Mouse (Mus musculus) A20 (cell line): ENCODE measurements around the gene Dio3.

Experiments
- DNase-seq: peaks from one replicate; pipeline ENCODE4 v3.0.0-alpha.2; 2011; ENCODE audit warnings: low read depth, low spot score

Dio3 gene

DNA sequence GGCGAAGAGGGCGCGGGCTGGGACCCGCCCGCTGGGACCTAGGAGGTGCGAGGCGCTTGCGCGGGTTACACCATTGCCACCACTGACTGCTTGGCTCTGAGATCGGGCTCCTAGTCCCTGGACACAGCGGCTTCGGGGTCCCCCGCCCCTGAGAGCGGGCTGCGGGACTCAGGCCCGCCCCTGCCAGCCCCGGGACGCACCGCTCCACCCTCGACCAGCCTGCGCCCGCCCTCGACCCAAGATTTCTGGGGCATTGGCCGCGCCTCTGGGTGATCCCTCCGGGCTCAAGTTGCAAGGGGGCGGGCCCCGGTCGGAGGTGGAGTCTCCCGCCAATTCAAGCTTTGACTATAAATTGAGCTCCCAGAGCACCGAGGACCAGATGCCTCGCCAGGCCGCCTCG is at the start of gene Dio3:
Gene Dio3 (plus strand): TSS at position 216 of the 400 bp plus-strand sequence.
- DNase-seq, result no peak

DNA sequence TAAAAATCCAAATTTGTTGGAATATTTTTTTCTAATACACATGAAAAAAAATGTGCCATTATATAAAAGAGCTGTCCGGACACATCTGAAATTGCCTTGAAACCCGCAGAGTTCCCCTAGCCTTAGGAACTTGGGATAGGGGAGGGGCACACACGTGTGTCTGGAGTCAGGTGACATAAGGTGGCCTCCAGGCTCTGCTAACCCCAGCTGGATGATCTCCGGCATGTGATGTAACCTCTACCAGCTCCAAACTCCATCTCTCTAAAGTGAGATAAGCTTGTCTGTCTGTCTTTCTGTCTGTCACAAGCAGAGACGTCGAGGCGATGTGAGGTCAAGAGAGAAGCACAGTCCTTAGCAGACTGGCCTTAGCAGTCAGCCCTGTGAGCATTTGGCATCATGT is 48.6 kb upstream of the Dio3 start:
- no peak for DNase-seq

DNA sequence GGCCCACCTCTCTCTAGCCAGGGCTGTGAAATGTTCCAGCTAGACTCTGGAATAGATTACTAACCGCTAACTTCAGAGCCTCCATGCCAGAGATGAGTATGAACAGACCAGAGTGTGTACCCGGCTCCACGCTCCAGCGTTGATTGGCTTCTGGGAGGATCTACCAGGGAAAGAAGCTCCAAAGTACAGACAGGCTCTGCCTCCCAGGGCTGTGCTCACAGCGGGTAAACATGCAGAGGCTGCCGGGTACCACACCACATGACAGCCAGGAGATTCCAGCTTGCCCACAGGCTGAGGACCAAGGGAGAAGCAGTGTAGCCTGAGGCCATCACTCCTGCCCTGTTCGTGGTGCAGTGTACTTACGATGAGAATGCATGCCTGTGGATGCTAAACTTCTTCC is 48.1 kb upstream of the Dio3 start:
- no peak for DNase-seq

DNA sequence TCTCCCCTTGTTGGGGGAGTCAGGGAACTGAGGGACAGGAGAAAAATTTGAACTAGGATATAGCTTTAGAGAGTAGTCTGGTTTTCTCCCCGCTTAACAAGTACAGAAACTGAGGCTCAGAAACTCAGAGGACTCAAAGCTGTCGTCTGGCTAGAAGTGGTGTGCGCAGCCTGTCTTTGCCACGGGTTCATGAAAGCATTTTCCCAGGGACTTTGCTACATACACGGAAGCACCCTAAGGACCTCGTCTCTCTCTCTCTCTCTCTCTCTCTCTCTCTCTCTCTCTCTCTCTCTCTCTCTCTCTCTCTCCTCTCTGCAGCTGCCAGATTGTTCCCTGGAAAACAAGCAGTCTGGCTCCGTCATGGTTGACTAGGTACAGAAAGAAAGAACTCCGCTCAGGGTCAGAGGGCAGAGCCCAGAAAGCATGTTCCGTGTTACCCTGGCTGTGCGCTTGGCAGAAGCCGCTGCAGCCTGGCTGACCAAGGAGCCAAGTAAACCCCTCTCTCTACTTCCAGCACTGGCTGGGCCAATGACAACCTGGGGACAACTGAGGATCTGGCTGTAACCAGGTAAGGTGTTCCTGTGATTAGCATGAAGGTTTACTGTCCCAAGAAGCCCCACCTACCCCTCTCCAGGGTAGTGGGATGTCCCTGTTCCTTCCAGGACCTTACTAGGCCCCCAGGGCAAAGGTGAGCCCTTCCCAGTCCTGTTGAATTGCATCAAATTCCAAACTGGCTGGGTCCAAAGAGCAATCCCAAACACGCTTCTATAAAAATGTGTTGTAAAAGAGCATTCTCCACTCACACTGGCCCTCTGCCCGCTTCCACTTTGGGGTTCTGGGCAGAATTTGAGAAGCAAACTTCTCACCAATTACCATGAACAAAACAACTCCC is 46.9 kb upstream of the Dio3 start:
- DNase-seq, result no peak

DNA sequence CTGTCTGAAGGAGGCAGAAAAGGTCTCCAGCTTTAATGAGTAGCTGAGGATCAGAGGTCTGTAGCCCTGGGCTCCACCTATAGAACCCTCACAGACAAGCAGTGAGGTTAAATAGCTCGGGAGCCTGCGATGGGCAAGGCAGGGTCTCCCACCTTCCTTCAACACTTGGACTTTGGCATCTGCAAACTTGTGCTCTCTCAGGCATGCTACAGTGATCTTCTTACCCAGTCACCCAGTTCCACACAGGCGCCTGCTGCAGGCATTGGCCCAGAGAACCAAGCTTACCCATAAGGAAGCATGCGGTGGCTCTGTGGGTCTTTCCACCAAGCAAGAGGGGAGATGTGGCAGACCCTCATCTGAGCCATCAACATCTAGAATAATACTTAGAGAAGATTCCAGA is 43.0 kb upstream of the Dio3 start:
- DNase-seq, result no peak

DNA sequence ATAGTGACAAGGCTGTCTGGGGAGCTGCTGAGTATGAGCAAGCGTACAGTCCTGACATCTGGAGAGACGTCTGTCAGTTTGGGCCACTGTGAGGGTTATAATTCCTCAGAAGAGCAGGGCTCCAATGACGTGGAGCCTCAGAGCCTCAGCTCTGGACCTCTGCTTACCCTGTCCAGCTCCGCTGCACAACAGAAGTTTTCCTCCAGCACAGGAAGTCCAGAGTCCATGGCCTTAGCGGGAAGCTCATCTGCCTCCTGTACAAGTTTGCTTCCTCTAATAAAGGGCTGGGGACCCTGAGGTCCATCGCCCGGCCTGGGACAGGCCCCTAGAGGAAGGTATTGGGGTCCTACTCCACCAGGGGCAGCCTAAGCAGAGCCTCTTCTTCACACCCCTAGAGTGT is 41.8 kb upstream of the Dio3 start:
- DNase-seq, result no peak

DNA sequence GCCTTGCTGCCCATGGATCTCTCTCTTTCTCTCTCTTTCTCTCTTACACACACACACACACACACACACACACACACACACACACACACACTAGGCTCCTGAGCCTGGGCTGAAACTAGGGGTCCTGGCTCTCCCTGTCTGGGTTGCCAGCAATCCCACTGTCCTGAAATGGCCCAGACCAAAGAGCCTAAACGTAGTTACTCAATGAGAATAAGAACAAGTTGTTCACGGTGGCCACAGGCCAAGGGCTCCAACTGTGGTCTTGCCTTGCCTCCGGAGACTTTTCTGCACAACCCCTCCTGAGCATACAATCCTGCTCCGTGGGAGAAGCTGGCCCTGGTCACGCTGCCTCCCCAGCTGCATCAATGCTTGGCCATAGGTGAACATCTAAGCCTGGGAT is 39.5 kb upstream of the Dio3 start:
- no peak for DNase-seq

DNA sequence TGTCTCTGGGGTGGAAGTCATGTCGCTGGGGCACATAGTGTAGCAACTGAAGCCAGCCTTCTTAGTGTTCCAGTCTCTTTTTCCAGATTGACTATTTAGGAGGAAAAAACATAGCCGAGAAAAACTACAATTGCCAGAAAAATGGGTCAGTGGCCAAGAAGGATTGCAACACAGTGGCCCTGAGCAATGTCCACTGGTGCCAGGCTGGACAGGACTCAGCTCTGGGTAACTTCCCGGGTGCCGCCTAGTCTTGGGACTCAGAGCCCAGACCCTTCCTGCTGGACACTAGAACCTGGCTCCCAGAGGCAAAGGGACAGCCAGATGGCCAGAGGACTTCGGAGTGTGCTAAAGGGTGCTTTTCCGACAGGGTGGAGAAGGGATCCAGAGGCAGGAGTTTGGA is 34.3 kb upstream of the Dio3 start:
- no peak for DNase-seq

DNA sequence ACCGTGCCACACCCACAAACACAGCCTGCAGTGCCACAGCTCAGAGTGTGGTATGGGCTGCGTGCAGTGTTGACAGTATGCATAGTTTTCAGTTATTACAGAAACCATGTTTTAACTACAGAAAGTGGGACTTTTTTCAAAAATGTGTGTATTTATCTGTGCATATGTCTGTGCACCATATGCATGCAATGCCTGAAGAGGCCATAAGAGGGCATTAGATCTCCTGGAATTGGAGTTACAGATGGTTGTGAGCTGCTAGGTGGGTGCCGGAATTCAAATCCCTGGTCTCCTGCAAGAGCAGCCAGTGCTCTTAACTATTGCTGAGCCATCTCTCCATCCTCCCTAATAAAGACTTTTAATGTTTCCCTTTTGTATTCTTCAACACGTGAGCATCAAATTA is 33.4 kb upstream of the Dio3 start:
- DNase-seq, result no peak

DNA sequence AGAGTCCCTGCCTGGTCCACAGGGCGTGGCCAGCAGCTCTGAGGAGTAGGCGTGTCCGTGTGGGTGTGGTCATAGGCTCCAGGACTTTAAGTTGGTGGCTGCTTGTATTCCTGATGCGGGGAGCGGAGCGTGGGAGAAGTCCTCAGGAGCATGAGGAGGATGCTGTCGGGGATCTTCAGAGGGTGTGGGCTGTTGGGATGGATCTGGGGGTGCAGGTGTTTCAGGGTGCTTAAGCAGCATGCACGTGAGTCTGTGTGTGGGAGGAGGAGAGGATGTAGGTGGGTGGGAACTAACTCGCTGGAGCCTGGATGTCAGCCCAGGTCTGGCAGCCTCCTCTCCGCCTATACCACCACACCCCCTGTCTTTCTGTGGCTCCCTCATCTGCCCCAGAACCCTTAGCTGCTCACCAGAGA is 26.7 kb upstream of the Dio3 start:
- DNase-seq, result no peak

DNA sequence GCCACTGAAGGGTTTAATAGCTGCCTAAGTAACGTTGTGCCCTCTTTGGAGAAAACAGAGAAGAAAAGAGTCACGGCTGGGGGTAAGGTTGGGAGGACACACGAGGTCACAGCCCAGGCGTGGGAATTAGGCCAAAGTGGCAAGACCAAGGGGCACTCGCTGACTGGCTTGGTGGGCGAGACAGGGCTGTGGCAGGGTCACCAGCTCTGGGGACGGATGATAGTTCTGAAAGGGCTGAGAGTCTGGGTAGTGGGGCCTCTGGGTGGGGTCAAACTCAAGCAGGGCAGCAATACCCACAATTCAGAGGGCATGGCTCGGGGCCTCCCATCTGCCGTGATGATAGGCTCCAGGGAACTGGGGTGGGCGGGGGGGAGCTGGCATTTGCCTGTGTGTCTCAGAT is 23.1 kb upstream of the Dio3 start:
- DNase-seq, result no peak

DNA sequence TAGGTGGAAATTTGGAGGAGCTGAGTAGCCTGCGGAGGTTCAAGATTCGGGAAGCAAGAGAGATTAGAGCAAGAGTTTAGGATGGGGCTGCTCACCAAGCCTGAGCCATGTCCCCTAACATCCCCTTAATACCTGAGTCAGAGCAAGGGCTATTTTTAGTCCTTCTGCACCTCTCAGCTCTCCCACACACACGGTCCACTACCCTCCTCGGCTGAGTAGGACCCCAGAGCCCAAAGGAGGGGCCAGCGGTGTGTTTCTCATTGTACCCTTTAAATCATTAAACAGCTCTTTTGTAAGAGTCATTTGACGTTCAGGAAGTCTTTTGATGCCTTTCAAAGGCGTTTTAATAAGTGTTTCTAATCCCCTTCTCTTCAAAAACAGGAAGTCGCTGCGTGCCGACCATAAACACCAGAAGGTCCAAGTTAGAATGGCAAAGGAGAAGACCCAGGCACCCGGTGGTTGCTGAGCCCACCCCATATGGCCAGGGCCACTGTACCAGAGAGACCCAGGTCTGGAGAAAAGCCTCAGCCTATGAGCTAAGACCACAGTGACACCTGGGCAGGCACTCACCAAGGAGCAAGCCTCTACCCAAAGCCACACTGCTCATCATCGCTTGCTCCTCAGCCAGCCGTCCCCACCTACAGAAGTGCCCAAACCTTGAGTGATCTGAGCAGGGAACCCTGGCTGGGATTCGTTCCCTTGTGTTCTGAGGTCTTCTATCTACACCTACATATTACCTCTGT is 22.2 kb upstream of the Dio3 start:
- no peak for DNase-seq

DNA sequence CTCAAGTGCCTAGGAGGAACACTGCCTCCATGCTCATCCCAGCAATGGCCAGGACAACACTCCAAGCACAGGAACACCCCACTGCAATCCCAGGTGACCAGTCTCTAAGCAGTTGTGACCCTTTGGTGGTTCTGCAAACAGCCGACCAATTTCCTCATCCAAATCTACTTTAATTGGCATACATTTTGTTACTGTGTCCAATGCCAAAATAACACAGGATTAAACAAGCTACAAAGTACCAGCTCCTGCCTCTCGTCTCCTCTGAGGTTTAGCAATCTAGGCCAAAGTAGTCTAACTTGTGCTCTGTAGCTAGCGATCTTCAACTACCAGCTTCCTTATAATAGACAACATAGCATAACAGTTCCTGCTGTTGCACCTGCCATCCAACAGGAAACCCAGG is 10.6 kb upstream of the Dio3 start:
- DNase-seq, result no peak

DNA sequence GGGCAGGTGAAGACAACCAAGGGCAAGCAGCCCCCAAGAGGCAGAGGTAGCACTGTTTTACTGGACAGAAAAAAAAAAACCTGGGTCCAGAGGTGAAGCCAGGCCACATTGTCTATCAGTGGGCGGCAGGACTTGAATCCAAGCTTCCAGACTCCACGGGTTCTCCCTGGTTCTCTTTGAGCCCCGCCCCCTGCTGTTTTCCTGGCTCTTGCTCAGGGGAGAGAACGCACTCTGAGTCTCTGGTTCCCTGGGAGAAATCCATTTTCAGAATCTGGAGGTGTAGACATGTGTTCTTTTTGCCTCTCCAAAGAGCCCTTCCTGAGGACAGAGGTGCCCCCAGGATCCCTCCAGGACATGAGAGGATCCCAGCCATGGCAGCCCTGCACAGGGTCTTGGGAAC is 9.2 kb upstream of the Dio3 start:
- DNase-seq, result no peak

DNA sequence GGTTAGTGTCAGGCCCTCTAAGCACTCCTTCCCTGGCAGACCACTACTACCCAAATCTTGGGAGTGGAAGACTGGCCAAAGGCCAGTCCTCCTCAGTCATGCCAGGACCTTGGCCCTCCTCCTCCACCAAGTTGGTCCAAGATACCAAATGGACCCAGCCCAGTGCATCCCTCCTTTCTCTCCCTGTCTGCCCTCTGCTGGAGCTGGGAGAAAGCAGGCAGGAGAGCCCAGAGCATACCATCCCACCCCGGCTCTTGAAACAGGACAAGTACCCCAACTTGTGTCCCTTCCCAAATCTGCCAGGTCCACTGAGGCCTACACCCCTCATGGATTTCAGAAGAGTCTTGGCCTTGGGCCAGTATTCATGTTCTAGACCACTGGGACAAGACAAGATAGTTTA is 2.8 kb upstream of the Dio3 start:
- no peak for DNase-seq

DNA sequence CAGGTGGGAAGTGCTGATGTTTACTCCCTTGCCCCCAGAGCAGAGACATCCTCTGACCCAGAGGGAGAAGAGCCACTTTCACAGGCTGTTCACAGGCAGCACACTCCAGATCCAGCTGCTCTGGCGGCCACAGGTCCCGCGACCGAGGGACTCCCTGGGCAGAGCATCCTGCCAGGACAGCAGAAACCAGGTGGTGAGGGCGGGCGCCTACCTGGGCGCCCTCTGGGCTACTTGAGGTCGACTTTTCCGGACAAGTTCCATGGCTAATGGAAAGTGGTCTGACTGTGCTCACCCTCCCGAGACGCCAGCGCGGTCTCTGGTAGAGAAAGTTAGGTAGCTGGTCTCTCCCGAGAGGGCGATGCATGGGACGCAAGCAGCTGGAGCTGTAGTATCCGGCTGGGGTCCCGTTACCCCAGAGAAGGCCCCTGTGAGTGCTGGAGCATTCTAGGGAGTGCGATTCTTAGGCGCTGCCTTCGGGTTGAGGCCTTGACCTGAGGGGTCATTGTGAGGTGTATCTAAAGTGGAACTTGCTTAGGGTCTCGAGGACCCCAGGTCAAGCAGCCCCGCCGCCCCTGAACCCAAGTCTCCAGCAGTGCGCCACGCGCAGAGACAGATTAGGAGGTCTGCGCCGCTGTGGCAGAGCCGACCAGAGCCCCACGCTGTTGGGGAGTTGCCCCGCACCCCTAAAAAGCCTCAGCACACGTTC is 1.5 kb upstream of the Dio3 start:
- DNase-seq, result no peak

DNA sequence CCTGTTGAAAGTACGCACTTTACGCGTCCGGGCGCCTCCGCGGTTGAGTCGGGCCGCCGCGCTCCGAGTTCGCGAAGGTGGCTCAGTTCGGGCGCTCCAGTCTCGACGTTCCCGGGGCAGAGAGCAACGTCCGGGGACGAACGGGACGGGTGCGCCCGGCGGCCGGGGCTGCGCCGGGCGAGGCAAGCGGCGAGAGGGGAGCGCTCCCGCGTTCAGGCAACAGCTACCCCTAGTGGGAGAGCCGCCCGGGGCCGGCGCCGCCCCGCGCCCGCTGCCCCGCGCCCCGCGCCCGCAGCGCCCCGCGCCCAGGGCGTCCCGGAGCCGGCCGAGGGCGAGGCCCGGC is 932 bp upstream of the Dio3 start:
- DNase-seq, result no peak

DNA sequence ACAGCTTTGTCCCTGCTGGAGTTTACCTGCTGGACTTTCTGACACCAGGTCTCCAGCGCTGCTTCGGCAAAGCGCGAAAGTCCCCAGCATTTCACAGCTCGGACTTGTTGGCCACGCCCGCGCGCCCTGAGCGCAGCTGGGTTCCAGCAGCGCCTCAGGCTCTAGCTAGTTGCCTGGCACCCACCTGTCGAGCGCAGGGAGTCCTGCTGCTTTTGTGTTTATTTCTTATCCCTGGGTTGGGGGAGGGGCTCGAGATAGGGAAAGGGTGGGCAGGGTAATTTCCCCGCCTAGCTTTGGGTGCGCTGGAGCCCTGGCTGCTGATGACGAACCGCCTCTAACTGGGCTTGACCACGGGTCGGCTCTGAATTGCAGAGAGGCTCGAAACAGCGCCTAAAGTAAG is 1.5 kb downstream of the Dio3 start:
- DNase-seq, result no peak

DNA sequence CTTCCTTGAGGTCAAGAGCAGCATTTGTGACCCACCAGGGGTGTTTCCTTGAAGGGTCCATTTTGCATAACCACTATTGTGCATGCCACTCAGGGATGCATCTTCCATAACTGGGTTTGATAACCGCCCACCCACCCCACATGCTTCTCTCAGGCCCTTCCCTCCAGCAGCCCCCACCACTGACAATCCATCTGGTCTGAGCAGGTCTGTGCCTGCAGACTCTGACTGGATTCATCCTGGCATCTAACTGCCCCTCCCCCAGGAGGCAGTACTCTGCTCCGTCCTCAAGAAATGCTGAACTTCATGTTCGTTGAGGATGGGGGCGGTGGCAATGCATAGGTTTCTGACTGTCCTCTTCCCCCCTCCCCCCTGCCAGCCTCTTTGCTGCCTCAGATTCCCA is 4.9 kb downstream of the Dio3 start:
- no peak for DNase-seq

DNA sequence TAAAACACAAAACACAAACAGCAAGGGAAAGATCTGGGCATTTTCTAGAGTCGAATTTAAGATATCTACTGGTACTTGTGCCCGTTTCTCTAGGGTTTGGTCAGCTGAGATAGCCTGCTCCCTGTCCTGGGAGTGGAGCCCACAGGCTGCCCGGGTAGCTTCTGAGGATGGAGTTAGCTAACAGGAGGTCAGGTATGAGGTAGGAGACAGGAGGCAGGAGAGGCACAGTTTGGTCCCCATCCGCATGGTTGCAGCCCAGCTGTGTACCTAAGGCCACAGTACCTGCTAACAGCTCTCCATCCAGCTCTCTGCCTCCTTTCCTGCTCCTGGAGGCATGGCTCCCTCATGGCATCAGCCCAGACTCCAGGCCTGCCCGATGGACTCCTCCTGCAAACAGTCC is 13.9 kb downstream of the Dio3 start:
- no peak for DNase-seq

DNA sequence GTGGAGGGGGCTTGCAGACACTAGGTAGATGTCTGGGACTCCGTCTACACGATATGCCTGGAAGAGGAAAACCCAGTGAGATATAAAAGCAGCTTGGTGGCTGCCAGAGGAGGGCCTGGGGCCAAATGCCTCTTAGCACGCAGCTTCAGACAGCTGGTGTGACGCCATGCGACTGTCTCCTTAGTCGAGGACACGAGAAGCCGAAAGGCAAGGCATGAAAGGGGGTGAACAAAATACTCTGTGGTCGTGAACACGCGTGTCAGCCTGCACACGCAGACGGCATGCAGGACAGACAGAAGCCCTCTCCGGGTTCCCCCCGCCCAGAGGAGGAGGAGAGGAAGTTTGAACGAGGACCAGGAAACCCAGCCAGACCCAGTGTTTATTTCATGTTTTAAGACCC is 16.0 kb downstream of the Dio3 start:
- DNase-seq, result no peak

DNA sequence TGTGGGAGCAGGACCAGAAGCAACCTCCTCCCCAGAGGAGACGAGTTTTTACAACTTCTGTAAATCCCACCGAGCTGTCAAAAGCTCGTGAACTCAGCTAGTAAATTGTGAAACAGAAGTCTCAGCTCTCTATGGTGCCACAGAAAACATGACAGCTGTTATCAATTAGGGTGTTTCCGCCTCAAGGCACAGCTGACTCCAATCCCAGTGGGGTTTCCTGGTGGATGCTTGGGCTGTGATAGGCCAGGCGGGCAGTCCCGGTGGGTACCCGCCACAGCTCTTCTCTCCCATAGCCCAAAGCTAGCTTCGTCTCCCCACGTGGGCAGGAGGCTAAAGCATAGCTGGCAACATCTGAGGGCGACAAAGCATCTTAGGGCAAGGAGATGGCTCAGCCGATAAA is 19.8 kb downstream of the Dio3 start:
- DNase-seq, result no peak

DNA sequence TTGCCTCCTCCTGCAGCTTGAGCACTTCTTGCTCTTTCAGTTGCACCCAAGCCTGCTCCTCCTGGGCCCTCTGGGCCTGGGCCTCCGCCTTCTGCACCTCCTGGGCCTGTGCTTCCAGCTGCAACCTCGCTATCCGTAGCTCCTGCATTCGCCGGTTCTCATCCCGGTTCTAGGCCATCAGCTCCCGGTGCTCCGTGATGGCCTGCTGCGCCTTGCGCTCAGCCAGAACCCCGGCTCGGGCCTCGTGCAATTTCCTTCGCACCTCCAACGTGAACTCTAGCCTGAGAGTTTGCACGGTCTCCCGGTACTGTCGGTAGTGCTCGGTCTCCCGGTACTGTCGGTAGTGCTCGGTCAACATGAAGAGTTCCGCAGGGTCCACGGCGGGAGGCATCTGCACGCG is 40.8 kb downstream of the Dio3 start:
- no peak for DNase-seq
